In the genomic region with DNA sequence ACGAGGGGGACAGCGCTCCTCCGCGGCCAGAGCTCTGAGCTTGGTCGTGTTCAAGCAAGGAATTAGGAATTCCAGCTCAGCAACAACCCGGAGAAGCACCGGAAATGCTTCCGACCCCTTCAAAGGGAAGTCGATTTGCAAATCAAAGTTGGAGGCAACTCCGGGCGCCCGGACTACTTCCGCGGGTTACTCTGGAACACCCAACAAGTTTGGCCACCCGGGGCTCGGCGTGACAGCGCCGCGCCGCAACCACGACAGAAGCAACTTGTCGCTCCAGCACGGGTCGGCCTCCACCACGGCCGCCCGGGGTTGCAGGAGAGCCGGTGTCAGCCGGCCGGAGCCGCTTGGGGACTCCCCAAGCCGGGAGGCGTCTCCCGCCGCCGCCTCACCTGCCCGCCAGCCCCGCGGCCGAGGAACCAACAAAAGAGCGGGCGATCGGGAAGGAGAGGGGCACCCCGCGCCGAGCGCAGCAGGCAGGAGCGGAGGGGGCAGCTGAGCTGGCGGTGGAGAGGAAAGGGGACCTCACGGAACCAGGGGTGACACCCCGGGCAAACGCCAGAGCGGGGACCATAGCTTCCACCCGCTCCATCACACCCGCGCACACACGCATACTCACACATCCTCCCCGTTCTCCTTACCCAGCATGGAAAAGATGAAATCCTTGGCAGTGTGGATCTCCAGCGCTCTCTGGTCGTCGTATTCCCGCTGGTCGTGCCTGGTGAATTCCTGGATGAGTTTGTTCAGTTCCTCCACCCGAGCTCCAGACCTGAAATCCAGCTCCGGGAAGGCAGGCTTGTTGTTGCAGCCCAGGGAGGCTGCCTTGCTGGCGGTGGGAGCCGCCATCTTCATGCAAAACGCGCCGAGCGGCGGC, we compare ENCODE assay signal across 8 mouse cellular contexts. TPM values are rescaled to one million over a fixed set of nuclear protein-coding genes. Genes with fewer than 3 reads are reported as not detected.
DNase-seq lines count a peak whose midpoint lies in the region; ATAC-seq lines count a peak whose summit lies in the region.

A gene (minus strand): TSS at position 859 of the 871 bp plus-strand sequence.

- H3K9me3 ChIP-seq in hindbrain, embryonic 13.5 days: no peaks in the 10 kb centered on the region
- H3K9me3 ChIP-seq in lung, embryonic 15.5 days: no peaks in the 10 kb centered on the region

- H3K4me3 ChIP-seq in hindbrain, embryonic 13.5 days: peak within 1 kb of the TSS; percentile 96
- H3K4me3 ChIP-seq in lung, embryonic 15.5 days: peak within 1 kb of the TSS; percentile 84

- peak; percentile 75 to 93 for DNase-seq in adrenal gland, adult (ENCODE audit: inconsistent age in 2 of 2, low spot score in 1 of 2)
- peak; percentile 45 to 65 for DNase-seq in cerebellum, postnatal 36 days
- peak; percentile 24 for DNase-seq in gastrocnemius, adult 18-20 months (ENCODE audit: low spot score)
- DNase-seq in layer of hippocampus, postnatal 14 days (ENCODE audit: low spot score in 2 of 2): peak; percentile 62 to 65
- DNase-seq in retina, embryonic 14.5 days (ENCODE audit: low spot score): peak; percentile 67
- DNase-seq in T-cell, adult 2 months (ENCODE audit: low spot score): no peak

- under 1% methylated on average over 73 of the region's 73 CpGs for WGBS in hindbrain, embryonic 13.5 days
- WGBS in lung, embryonic 15.5 days: under 1% methylated on average over 66 of the region's 73 CpGs

- peaks cover 51% of the 10 kb centered on the region for H3K4me1 ChIP-seq in hindbrain, embryonic 13.5 days (replicated peaks)
- H3K4me1 ChIP-seq in lung, embryonic 15.5 days: peaks cover 31% of the 10 kb centered on the region

- peak within 1 kb of the TSS; percentile 95 for H3K27ac ChIP-seq in hindbrain, embryonic 13.5 days
- peak within 1 kb of the TSS; percentile 90 for H3K27ac ChIP-seq in lung, embryonic 15.5 days

- H3K27me3 ChIP-seq in hindbrain, embryonic 13.5 days: peaks cover 20% of the 10 kb centered on the region; the same call in 1 of the 2 replicates
- no peaks in the 10 kb centered on the region for H3K27me3 ChIP-seq in lung, embryonic 15.5 days

- H3K9ac ChIP-seq in hindbrain, embryonic 13.5 days: peak within 1 kb of the TSS; percentile 92
- H3K9ac ChIP-seq in lung, embryonic 15.5 days: peak within 1 kb of the TSS; percentile 80

- no peaks in the 10 kb centered on the region for H3K36me3 ChIP-seq in hindbrain, embryonic 13.5 days
- H3K36me3 ChIP-seq in lung, embryonic 15.5 days: no peaks in the 10 kb centered on the region

- peak; percentile 49 for ATAC-seq in hindbrain, embryonic 13.5 days (ENCODE audit: low FRiP score)
- peak; percentile 52 for ATAC-seq in lung, embryonic 15.5 days (ENCODE audit: borderline replicate concordance, extremely low read depth, low FRiP score, low TSS enrichment)

- peak within 1 kb of the TSS; percentile 79 for H3K4me2 ChIP-seq in hindbrain, embryonic 13.5 days
- H3K4me2 ChIP-seq in lung, embryonic 15.5 days: peak within 1 kb of the TSS; percentile 94

RNA-seq across cellular contexts. Expression of the gene that starts here (rescaled TPM):
- 10 to 100 TPM in 1 of 2 experiments, 1 to 10 TPM in 1; 10.0 to 13.4 TPM for total RNA-seq in gastrocnemius, adult 18-20 months (2021)
- polyA plus RNA-seq in hindbrain, embryonic 13.5 days (2015; fragmentation: Nextera tagmentation; extraction: Ambion mirVana): 11.1 and 12.7 TPM in 2 replicates
- 10 to 100 TPM; 33.5 to 37.5 TPM for total RNA-seq in layer of hippocampus, postnatal 14 days (2021)
- polyA plus RNA-seq in lung, embryonic 15.5 days (2015; fragmentation: Nextera tagmentation; extraction: Ambion mirVana): 7.2 and 7.9 TPM in 2 replicates
